Mouse (Mus musculus) urinary bladder, adult 18-20 months (tissue): ENCODE data around the gene Numb.
"Not testable (repeated sequence)": the region's sequence is repeated elsewhere in the genome, so short reads cannot be mapped to it uniquely, and the experiment has no call there.

ENCODE experiments used
- DNase-seq, 2 experiments: peaks; one replicate each; pipeline ENCODE4 v3.0.0; 2022; ENCODE audit warnings: low spot score in 2 of 2, mixed read lengths in 2 of 2

Gene Numb

DNA sequence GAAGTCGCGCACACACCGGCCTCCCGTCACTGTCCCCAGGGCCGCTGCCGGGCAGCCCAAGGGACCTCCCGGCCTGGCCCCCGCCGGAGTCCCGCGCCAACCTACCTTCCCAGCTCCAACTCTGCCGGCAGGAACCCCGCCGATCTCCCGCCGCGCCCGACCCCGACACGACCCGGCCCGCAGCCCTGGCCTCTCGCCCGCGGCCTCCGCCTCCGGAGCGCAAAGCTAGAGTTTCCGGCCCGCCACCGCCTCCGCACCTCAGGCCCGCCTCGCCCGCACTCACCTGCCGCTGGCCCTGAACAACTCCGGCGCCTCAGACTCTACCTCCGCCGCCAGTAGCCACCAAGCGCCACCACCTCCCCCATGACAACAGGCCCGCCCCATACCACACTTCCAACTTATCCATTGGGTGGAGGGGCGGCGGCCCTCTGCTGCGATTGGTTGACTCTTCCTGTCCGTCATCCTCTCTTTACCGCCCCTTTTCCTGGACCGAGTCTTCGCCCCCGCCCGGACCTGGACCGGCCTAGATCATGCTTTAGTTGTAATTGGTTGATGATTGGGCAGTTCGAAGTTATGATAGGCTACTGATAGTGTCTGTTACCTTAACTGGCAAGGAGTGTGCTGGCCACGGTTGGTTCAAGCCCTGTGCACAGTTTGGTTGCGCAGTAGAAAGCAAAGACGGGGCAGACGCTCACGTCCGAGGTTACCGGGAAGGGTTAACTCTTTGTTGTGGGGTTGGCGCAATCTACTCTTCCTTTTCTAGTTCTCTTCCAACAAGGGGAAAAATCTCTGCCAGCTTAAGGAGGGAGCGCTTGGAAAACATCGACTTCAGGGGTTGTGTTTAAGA, at the start of gene Numb:
Gene Numb (minus strand): TSS at position 400 of the 847 bp plus-strand sequence.
- peak; percentile 91 to 98 for DNase-seq

DNA sequence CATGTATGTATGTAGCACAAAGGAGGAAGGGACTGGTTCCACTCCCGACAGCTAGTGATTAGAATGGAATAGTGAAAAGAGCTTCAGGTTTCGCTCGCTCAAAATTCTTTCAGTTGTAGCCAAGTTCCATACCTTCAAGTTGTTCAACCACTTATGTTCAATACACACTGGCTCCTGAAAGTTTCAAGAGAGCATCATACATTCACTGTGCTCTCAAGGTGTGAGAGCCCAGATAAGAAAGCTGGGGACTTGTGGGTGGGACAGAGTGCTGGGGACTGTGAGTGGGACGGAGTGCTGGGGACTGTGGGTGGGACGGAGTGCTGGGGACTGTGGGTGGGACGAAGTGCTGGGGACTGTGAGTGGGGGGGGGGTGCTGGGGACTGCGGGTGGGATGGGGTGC, 43.5 kb upstream of the Numb start:
- DNase-seq: no peak

DNA sequence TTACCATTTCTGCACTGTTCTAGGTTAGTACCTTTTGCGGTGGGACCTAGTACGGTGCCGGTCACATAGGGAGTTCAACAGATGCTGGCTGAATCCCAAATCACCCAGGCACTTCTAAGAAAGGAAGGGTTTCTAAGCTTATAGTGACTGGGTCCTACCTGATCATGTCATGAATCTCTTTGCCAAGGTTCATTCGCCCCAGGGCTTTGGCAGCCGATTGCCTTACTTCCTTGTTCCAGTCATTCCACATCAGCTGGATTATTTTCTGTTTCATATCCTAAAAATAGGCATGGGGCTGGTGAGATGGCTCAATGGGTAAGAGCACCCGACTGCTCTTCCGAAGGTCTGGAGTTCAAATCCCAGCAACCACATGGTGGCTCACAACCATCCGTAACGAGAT, 36.5 kb upstream of the Numb start:
- no peak for DNase-seq

DNA sequence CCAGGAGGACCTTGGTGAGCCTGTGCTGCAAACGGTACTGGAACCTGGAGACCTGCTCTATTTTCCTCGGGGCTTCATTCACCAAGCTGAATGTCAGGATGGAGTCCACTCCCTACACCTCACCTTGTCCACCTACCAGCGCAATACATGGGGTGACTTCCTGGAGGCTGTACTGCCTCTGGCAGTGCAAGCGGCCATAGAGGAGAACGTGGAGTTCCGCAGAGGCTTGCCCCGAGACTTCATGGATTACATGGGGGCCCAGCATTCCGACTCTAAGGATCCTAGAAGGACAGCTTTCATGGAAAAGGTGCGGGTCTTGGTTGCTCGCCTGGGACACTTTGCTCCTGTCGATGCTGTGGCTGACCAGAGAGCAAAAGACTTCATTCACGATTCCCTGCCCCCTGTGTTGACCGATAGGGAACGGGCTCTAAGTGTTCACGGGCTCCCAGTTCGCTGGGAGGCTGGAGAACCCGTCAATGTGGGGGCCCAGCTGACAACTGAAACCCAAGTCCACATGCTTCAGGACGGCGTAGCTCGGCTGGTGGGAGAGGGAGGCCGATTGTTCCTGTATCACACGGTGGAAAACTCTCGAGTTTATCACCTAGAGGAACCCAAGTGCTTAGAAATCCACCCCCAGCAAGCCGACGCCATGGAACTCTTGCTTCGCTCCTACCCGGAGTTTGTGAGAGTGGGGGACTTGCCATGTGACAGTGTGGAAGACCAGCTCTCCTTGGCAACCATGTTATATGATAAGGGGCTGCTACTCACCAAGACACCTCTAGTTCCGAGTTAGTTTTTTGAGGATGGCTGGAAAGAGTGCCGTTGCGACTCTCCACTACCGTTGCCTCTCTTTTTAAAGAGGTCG, 30.2 kb upstream of the Numb start:
- DNase-seq: no peak

DNA sequence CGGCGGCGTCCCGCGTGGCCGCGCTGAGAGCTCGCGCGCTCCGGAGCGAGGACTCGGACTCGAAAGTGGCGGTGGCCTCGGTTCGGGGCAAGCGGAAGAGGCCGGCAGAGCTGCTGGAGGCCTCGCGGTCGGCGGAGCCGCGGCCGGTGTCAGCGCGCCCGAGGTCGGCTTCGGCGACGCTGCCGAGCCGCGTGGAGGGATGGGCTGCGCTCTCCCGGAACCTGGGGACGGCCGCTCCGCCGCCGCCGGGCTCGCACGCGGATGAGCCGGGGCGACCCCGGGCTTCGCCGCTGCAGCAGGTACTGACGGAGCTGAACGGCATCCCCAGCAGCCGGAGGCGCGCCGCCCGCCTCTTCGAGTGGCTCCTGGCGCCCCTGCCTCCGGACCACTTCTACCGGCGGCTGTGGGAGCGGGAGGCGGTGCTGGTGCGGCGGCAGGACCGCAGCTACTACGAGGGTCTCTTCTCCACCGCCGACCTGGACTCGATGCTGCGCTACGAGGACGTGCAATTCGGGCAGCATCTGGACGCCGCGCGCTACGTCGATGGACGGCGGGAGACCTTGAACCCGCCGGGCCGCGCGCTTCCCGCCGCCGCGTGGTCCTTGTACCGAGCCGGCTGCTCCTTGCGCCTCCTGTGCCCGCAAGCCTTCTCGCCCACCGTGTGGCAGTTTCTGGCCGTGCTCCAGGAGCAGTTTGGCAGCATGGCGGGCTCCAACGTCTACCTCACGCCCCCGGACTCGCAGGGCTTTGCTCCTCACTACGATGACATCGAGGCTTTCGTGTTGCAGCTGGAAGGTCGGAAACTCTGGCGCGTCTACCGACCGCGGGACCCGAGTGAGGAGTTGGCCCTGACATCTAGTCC, 29.3 kb upstream of the Numb start:
- DNase-seq: peak in 1 of 2 experiments; percentile 32

DNA sequence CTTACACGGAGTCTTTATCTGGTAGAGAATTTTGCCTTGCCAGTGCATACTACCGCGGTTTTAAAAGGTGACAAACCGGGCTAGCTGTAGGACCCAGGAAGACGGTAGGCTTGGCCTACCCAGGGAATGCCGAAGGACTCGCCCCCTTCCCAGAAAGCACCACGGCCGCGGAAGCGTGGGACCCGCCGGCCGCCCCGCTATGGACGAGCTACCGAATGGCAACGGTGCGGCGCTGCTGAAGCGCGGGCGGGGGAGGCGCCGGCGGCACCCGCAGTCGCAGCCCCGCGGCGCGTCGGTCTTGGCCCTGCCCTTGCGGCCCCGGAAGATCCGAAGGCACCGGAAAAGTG, 28.7 kb upstream of the Numb start, which contains the start of gene Riox1:
Gene Riox1 (plus strand): TSS at position 116 of the 347 bp plus-strand sequence.
- peak; percentile 73 to 77 for DNase-seq

DNA sequence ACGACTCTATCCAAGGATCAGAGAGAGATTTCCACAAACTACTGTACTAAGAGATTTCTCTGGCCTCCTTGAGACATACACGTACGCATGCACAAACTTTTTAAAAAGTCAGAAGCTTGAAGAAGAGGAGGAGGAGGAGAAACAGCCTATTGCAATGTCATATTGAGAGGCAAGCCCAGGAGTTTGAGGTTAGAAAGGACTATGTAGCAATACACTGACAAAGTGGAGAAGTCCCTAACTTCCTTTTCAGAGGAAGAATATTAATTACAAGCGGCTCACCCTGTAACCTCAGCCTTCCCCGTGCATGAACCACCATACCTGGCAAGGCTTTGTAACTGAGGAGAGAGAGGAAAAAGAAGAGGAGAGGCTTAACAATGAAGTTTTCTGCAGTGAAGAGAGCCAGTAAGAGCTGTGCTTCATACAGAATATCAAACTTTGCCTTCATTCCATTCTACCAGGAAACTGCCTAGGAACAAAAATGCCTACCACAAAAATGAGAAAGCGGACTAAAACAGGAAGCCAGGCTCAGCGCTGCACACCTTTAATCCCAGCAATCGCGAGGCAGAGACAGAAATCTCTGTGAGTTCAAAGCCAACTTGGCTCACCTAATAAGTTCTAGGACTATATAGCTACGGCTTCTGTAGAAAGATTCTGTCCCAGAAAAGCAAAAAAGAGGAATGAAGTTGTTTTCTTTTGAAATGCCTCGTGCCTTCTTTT, 28.2 kb upstream of the Numb start:
- no peak for DNase-seq

DNA sequence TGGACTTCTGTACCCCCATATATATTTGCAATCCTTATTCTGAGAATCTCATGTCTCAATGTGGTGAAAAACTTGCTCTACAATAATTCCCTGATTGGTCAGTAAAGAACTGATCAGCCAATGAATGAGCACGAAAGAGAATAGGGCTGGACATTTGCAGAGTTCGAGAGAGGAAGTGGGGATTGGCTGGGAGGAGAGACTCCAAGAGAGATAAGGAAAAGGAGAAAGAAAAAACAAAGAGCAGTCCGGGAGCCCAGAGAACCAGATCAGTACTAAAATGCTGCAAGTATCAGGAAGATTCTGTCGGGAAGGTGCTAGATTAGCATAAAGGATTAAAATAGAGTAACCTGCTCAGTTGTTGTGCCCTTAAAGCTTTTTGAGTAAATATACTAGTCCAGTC, 27.3 kb upstream of the Numb start:
- no peak for DNase-seq

DNA sequence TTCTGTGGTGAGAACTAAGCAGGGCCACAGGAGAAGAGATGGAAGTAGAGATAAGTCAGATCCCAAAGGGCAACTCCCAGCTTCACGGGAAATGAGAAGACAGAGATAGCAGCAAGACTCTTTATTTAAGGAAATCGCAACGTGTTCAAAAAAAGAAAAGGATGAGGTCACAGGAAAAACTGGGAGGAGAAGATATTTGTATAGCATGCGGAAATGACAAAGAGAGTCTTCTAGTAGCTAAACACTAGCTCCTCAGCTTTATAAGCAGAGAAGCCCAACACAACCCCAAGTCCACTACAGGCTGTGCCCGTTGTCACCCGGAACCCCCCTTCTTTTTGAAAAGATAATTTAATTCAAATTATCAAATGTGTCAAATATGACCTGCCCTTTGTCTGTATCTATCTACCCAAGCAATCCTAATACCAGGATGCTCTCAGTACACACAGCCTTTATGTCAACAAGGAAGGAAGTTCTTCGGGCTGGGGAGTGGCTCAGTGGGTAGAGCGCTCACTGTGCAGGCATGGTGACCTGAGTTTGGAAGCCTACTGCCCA, 25.6 kb upstream of the Numb start:
- DNase-seq: no peak

DNA sequence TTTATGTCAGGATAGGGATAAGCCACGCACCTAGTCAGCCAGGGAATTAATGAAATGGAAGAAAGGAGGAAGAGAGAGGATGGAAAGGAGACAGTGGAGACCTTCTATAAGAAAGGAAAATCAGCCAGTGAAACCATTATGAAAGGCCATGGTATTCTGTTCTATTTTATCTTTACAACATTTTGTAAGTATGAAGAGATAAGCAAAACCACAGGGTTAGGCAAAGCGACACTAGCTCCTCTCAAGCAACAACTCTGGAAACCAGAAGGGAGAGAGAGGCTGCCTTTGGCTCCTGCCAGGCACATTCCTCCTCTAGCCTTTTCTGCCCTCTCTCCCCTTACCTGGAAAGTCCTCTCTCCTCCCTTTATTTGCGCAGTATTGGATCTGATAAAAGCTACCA, 20.2 kb upstream of the Numb start:
- no peak for DNase-seq

DNA sequence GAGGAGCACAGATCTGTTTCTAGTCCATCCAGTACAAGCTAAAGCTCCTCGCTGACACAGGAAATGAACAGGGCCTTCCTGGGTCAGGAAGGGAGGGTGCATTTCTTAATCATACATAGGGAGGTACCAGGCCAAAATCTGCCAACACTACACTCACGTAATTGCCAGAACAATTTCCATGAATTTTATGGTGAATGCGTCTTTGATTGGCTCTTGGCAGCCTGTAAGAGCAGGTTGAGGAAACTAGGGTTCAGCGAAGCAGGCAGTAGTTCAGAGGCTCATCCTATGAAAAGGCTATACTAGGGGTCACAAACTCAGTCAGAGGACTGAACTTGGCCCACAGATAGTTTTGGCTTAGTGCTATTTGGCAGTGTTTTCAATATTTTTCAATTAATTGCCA, 18.3 kb upstream of the Numb start:
- no peak for DNase-seq

DNA sequence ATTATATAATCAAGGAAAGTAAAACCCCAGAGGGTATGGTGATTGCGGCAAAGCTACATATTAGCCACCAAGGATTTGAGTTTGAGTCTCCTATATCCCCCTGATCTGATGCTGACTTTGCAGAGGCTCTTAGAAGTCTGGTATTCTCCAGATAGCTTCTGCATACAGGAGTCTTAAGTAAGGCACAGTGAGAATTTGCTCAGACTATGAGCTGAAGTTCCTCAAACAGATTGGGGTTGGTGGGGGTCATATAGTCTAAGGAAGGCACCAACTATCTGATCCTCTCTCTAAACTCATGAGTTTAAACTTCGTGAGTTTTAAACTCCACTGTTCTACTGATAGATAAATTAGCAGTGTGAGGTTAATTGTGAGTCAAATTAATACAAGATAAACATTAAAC, 17.6 kb upstream of the Numb start:
- DNase-seq: no peak

DNA sequence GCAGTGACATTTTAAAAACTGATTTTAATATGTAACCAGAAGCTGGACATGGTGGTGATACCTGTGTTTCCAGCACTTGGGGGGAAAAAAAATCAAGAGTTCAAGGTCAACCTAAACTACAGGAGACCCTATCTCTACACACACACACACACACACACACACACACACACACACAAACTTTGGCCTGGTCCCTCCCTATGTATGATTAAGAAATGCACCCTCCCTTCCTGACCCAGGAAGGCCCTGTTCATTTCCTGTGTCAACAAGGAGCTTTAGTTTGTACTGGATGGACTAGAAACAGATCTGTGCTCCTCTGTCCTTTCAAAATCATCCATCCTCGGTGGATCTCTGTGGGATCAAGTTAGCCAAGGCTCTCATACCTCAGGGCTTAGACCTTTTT, 16.9 kb upstream of the Numb start:
- not testable (repeated sequence) for DNase-seq

DNA sequence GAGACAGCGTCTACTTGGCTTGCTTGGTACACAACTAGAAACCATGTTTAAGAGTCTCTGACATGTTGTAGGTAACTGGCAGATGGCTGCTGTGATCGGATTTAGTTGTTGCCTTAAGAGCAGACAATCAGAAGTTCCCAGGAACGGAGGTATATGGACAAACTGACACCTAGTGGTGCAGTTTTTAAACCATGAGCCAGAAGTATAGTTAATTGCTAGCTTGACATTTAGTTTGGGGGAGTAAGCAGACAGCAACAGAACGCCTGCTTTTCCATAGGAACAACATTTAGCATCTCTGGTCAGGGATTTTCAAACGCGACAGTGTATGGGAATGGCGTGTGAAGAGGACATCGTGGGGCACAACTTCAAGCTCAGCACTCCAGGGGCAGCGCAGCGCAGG, 15.9 kb upstream of the Numb start:
- no peak for DNase-seq

DNA sequence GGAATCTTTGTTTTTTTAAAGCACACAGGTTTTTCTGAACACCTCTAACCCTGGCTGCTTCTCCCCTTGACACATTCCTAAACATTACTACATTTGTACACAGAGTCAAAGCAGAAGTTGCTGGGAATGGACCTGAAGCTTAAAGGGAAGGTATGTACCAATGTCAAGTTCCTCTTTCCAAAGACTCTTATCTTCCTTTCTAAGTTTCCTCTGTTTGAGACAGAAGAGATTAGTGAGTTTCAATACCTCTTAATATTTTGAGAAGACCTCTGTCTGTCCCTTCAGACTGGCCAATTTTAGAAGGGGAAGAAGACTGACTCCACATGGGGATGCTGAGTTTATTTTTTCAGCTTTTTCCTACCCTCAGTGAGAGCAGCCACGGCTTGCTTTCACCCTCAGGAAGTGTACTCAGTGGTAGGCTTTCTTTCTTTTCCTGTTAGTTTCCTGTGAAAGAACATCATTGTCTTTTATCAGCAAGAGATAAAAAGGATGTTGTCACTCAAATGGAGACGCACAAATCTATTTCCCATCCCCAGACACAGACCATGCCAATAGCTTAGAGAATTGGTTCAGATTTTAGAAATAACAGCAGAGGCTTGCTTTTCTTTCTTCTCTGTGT, 7.6 kb upstream of the Numb start:
- DNase-seq: no peak

DNA sequence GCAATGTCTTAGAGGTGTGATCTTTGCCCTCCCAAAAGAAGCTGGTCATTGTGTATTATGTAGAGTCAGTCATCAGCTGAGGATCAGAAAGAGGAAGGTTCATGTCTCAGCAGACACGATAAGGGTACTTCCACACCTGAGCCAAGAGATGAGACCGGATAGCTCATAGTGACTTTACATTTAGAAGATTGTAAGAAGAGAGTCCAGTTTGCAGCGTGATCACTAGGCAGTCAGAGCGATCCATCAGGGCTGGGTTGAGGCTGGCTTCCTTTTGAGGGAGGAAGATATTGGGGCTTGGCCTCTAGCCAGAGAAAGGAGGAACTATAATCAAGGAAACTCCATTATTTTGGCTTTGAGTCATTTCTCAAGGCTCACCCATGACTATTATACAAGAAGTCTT, 6.0 kb upstream of the Numb start:
- no peak for DNase-seq

DNA sequence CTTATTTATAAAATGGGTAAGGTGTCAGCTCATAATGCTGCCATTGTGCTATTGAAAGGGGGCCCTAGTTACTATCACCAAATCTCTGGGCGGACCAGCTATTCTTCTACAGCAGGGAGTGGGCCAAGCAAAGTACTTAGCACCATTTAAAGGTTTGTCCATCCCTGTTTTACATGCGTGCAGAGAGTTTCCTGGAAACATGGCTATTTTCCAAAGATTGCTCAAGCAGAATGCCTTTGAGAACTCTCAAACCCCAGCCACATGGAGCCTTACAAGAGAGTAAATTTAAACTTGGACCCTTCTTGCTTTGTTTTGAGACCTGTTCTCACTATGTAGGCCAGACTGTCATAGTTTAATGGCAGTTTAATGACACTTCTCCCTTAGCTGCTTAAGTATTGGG, 4.3 kb upstream of the Numb start:
- DNase-seq: no peak

DNA sequence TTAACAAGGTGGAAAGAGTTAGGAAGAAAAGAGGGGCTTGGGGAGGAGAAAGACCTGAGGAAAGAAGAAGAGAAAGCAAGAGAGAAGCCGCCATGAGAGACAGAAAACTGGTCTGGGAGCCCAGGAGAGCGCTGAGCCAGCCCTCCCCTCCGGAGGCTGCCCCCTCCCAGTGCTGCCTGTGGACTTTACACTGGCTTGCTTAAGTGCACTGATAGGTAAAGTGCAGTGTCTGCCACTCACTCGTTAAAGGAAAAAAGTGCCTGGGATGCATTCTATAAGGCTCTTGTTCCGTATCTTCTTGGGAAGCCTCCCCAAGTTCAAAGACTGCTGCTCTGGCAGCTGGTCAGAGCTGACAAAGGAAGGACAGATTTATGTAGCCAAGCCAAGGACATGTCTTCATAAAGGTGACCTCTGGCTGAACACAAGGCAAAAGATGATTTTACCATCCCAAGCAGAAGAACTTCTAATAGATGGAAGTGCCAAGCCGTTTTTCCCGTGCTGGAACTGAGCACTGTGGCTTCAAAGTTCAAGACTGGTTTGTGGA, 3.5 kb upstream of the Numb start:
- no peak for DNase-seq

DNA sequence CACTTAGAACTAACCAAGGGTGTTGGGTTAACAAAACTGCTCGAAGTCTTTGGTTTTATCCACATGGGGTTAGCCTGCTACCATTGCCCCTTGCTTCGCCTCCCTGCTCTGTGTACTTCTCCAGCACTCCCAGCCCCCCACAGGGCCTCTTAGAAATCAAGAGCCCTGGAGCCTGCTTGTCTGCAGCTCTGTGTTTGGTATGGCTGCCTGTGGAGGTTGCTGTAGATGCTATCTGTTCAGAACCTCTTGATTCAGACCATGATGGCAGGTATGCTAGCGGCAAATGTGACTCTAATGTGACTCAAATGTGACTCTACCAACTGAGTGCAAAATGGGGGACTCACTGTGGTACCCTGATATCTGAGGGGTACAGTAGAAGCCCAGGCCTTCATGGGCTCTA, 2.6 kb upstream of the Numb start:
- no peak for DNase-seq

DNA sequence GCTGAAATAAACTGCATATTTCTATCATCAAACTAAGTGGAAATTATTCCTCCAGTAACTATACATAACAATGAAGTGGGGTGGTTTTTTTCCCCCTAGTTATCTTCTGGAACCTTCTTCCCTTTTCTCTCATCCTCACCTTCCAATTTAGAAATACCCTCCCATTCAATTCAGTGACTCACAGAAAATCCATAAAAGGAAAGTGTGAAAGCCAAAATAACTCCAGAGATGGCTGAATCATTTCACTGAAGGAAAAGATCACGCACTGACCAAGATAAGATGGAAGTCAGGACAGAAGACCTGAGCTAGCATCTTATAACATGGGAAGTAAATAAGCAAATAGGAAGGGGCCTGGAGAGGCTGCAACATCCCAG, 1.7 kb upstream of the Numb start:
- no peak for DNase-seq
